Mouse (Mus musculus): ENCODE results near the gene Pola2.

- TF ChIP-seq CTCF (IDR thresholded peaks at IDR 0.05; ENCODE audit: borderline replicate concordance, extremely low read depth, insufficient read depth, insufficient read length) (no peak), POLR2A (IDR thresholded peaks at IDR 0.05; ENCODE audit: borderline replicate concordance, extremely low read depth, insufficient read depth, insufficient read length, poor library complexity, severe bottlenecking) (no peak)
Observed at GRCm38 (mm10) chr19:5945027-5945426, 19.0 kb downstream of the Pola2 start.

Data from brain, embryonic 14.5 days (tissue).